In genomic region chr17:24167120-24167519, GRCm38 (mm10) we compare ENCODE assay signal across 9 mouse cellular contexts. TPM values are rescaled to one million over a fixed set of nuclear protein-coding genes. Genes with fewer than 3 reads are reported as not detected.
A peak's percentile ranks its signal among the peaks of the same experiment; 100 is the strongest.
DNase-seq lines count a peak whose midpoint lies in the region; ATAC-seq and TF ChIP-seq lines count a peak whose summit lies in the region.
"Had no signal": no experiment of that assay in that cellular context is flagged by ENCODE, and none has a peak within 500 bp of the region (broad histone marks: within the 10 kb centered on the region; RNA-seq: fewer than 3 reads in every experiment).

No protein-coding gene starts in this region.

- peaks cover 17 to 26% of the 10 kb centered on the region in 2 experiments for H3K4me1 ChIP-seq in heart, embryonic 14.5 days (ENCODE audit: control insufficient read depth in 2 of 2, insufficient read depth in 2 of 2, low read length in 2 of 2)
- peaks cover 73% of the 10 kb centered on the region for H3K4me1 ChIP-seq in E14TG2a.4 (replicated peaks; ENCODE audit: low read depth, low read length)
- H3K4me1 ChIP-seq in liver, embryonic 15.5 days (replicated peaks), result peaks cover 71% of the 10 kb centered on the region
- H3K4me1 ChIP-seq in thymus, adult 2 months (replicated peaks; ENCODE audit: control insufficient read depth, insufficient read depth, low read length), result peaks cover 27% of the 10 kb centered on the region

- no peak for TF ChIP-seq CTCF in E14TG2a.4 (conservative IDR thresholded peaks at IDR 0.05; ENCODE audit: low read length)
- TF ChIP-seq CTCF in thymus, adult 2 months (IDR thresholded peaks at IDR 0.05; ENCODE audit: borderline replicate concordance, control insufficient read depth, extremely low read depth, insufficient read depth, low read length, poor library complexity), result no peak

- ATAC-seq in heart, embryonic 14.5 days (ENCODE audit: insufficient number of reproducible peaks, insufficient read depth, low FRiP score, low read depth), result no peak
- ATAC-seq in granulocyte monocyte progenitor cell, adult 5-6 weeks (replicated peaks; ENCODE audit: poor library complexity, severe bottlenecking), result 0 out of 2 replicates have a peak, but pooled peaks have one; percentile 1
- ATAC-seq in liver, embryonic 15.5 days (ENCODE audit: insufficient read depth), result no peak

- peaks cover 32% of the 10 kb centered on the region for H3K36me3 ChIP-seq in heart, embryonic 14.5 days (ENCODE audit: control insufficient read depth, insufficient read depth, low read length)
- H3K36me3 ChIP-seq in E14TG2a.4 (ENCODE audit: insufficient read depth, low read length), result peaks cover 39% of the 10 kb centered on the region
- H3K36me3 ChIP-seq in liver, embryonic 15.5 days (replicated peaks), result peaks cover 32% of the 10 kb centered on the region
- peaks cover 6% of the 10 kb centered on the region; the same call in 1 of the 2 replicates for H3K36me3 ChIP-seq in thymus, adult 2 months (ENCODE audit: control insufficient read depth, insufficient read depth, low read length)

- no peaks in the 10 kb centered on the region for H3K9me3 ChIP-seq in heart, embryonic 14.5 days (ENCODE audit: control insufficient read depth, low read length)
- no peaks in the 10 kb centered on the region for H3K9me3 ChIP-seq in E14TG2a.4 (ENCODE audit: low read length)
- H3K9me3 ChIP-seq in liver, embryonic 15.5 days (replicated peaks), result no peaks in the 10 kb centered on the region

- H3K27me3 ChIP-seq in heart, embryonic 14.5 days (ENCODE audit: control insufficient read depth, insufficient read depth, low read length), result no peaks in the 10 kb centered on the region
- no peaks in the 10 kb centered on the region for H3K27me3 ChIP-seq in E14TG2a.4 (ENCODE audit: insufficient read depth, low read length)
- no peaks in the 10 kb centered on the region for H3K27me3 ChIP-seq in liver, embryonic 15.5 days
- H3K27me3 ChIP-seq in thymus, adult 2 months (ENCODE audit: control insufficient read depth, insufficient read depth, low read length), result no peaks in the 10 kb centered on the region

- H3K4me2 ChIP-seq in heart, embryonic 14.5 days (ENCODE audit: low read length), result peak overlapping the region; percentile 79
- H3K4me2 ChIP-seq in liver, embryonic 15.5 days, result peak overlapping the region; percentile 90

- 82% methylated on average over 6 of the region's 6 CpGs for WGBS in heart, embryonic 14.5 days
- 52% methylated on average over 6 of the region's 6 CpGs for WGBS in liver, embryonic 15.5 days (ENCODE audit: insufficient replicate concordance)
- WGBS in thymus, adult 2 months, result 78% methylated on average over 6 of the region's 6 CpGs

- H3K9ac ChIP-seq in heart, embryonic 14.5 days (ENCODE audit: low read length), result peak overlapping the region; percentile 90; the same call in 1 of the 2 replicates
- H3K9ac ChIP-seq in liver, embryonic 15.5 days, result no peak overlapping the region

- no peak overlapping the region for H3K27ac ChIP-seq in heart, embryonic 14.5 days (replicated peaks in 1 of 2; ENCODE audit: control insufficient read depth in 1 of 2, insufficient read depth in 1 of 2, low read depth in 2 of 2, low read length in 2 of 2)
- H3K27ac ChIP-seq in liver, embryonic 15.5 days (replicated peaks), result peak overlapping the region; percentile 98
- H3K27ac ChIP-seq in thymus, adult 2 months (ENCODE audit: control insufficient read depth, insufficient read depth, low read length), result no peak overlapping the region

- no peak for TF ChIP-seq POLR2A in thymus, adult 2 months (IDR thresholded peaks at IDR 0.05; ENCODE audit: control insufficient read depth, extremely low read depth, insufficient read depth, low read length, poor library complexity)

- no peak for DNase-seq in heart, adult 9 months (ENCODE audit: low spot score in 2 of 2)
- no peak for DNase-seq in thymus, postnatal 10 days (ENCODE audit: low spot score in 2 of 2)
- DNase-seq in thymus, adult 2 months, result no peak
- no peak for DNase-seq in retina, embryonic 14.5 days (ENCODE audit: low spot score)
- DNase-seq: right cerebral cortex, adult 18-20 months had no signal

- H3K4me3 ChIP-seq in heart, embryonic 14.5 days (ENCODE audit: control insufficient read depth in 1 of 2, insufficient read depth in 1 of 2, low read depth in 1 of 2, low read length in 2 of 2), result 0 out of 4 replicates have a peak overlapping the region, but pooled peaks of 1 of the 2 experiments have one; percentile 93
- peak overlapping the region; percentile 92 for H3K4me3 ChIP-seq in E14TG2a.4 (replicated peaks; ENCODE audit: low read length)
- H3K4me3 ChIP-seq in liver, embryonic 15.5 days (replicated peaks), result peak overlapping the region; percentile 93
- H3K4me3 ChIP-seq in thymus, adult 2 months (ENCODE audit: control insufficient read depth, insufficient read depth, low read length), result no peak overlapping the region

RNA-seq across cellular contexts. Expression of gene Atp6v0c, which starts 2.4 kb away (rescaled TPM):
- polyA plus RNA-seq in heart, embryonic 14.5 days (2014; fragmentation: Nextera tagmentation; extraction: Ambion mirVana), result 581 and 616 TPM in 2 replicates
- total RNA-seq in granulocyte monocyte progenitor cell, adult 5-6 weeks (2014; fragmentation: Nextera tagmentation), result 422 and 477 TPM in 2 replicates
- 134 and 143 TPM in 2 replicates for total RNA-seq in granulocyte monocyte progenitor cell, adult 5-6 weeks (2017)
- polyA plus RNA-seq in liver, embryonic 15.5 days (2015; fragmentation: Nextera tagmentation; extraction: Ambion mirVana), result 362 and 405 TPM in 2 replicates
- 977 and 1,122 TPM in 2 replicates for polyA plus RNA-seq in thymus, adult 2 months (2012; rRNA removed)

RNA-seq across cellular contexts. Expression of gene Amdhd2, which starts 3.6 kb away (rescaled TPM):
- polyA plus RNA-seq in heart, embryonic 14.5 days (2014; fragmentation: Nextera tagmentation; extraction: Ambion mirVana), result 23.6 and 26.0 TPM in 2 replicates
- 60.4 and 63.2 TPM in 2 replicates for total RNA-seq in granulocyte monocyte progenitor cell, adult 5-6 weeks (2014; fragmentation: Nextera tagmentation)
- total RNA-seq in granulocyte monocyte progenitor cell, adult 5-6 weeks (2017), result 54.4 and 66.4 TPM in 2 replicates
- 21.4 and 23.6 TPM in 2 replicates for polyA plus RNA-seq in liver, embryonic 15.5 days (2015; fragmentation: Nextera tagmentation; extraction: Ambion mirVana)
- polyA plus RNA-seq in thymus, adult 2 months (2012; rRNA removed), result 48.2 and 57.6 TPM in 2 replicates

RNA-seq across cellular contexts. Expression of gene Pdpk1, which starts 16.4 kb away (rescaled TPM):
- polyA plus RNA-seq in heart, embryonic 14.5 days (2014; fragmentation: Nextera tagmentation; extraction: Ambion mirVana), result 44.5 and 45.6 TPM in 2 replicates
- total RNA-seq in granulocyte monocyte progenitor cell, adult 5-6 weeks (2014; fragmentation: Nextera tagmentation), result 32.4 and 33.0 TPM in 2 replicates
- total RNA-seq in granulocyte monocyte progenitor cell, adult 5-6 weeks (2017), result 34.7 and 39.4 TPM in 2 replicates
- polyA plus RNA-seq in liver, embryonic 15.5 days (2015; fragmentation: Nextera tagmentation; extraction: Ambion mirVana), result 25.2 and 26.3 TPM in 2 replicates
- polyA plus RNA-seq in thymus, adult 2 months (2012; rRNA removed), result 56.6 and 57.8 TPM in 2 replicates

RNA-seq across cellular contexts. Expression of gene Tbc1d24, which starts 38.2 kb away (rescaled TPM):
- polyA plus RNA-seq in heart, embryonic 14.5 days (2014; fragmentation: Nextera tagmentation; extraction: Ambion mirVana), result 4.3 and 4.5 TPM in 2 replicates
- 12.4 and 27.9 TPM in 2 replicates for total RNA-seq in granulocyte monocyte progenitor cell, adult 5-6 weeks (2014; fragmentation: Nextera tagmentation)
- total RNA-seq in granulocyte monocyte progenitor cell, adult 5-6 weeks (2017), result 4.8 and 6.4 TPM in 2 replicates
- 6.6 and 7.9 TPM in 2 replicates for polyA plus RNA-seq in liver, embryonic 15.5 days (2015; fragmentation: Nextera tagmentation; extraction: Ambion mirVana)
- 14.5 and 16.8 TPM in 2 replicates for polyA plus RNA-seq in thymus, adult 2 months (2012; rRNA removed)

RNA-seq across cellular contexts. Expression of gene Ntn3, which starts 42.2 kb away (rescaled TPM):
- polyA plus RNA-seq in heart, embryonic 14.5 days (2014; fragmentation: Nextera tagmentation; extraction: Ambion mirVana), result 1.3 and 1.6 TPM in 2 replicates
- total RNA-seq in granulocyte monocyte progenitor cell, adult 5-6 weeks (2014; fragmentation: Nextera tagmentation), result 0.11 TPM in 1 of 2 replicates, not detected in the other
- total RNA-seq in granulocyte monocyte progenitor cell, adult 5-6 weeks (2017), result 0.04 TPM in 1 of 2 replicates, not detected in the other
- 1.1 and 1.2 TPM in 2 replicates for polyA plus RNA-seq in liver, embryonic 15.5 days (2015; fragmentation: Nextera tagmentation; extraction: Ambion mirVana)
- 0.71 and 1.5 TPM in 2 replicates for polyA plus RNA-seq in thymus, adult 2 months (2012; rRNA removed)
